Mouse (Mus musculus): ENCODE measurements around the gene Map4k3. TPM values are rescaled to one million over a fixed set of nuclear protein-coding genes. Genes with fewer than 3 reads are reported as not detected.

Map4k3 gene
- polyA plus RNA-seq, 1 experiment from 2014 or later: 13.8 TPM

DNA sequence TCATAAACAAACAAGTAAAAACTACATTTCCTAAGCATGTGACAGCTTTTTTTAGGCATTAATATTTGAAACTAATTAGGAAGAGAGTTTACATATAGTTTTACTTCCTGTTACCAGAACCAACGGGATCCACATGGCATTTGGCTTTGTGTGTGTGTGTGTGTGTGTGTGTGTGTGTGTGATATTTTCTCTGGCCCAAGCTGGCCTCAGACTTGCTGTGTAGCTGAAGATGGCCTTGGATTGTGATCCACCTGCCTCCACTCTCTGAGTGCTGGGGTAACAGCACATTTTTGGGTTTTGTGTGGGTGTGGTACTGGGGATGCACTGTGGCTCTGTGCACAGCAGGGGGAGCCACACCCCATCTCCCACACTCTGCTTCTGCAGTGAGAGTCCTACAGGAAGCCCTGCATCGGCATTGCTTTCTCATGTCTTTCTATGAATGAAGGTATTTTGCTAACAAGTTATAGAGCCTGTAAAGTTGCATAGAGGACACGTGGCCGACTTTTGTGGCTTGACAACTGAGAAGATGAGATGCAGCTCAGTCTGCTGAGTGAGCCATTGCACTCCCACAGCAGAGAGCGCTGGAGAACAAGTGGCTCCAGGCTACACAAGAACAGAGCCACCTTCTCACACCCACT, 107.4 kb downstream of the Map4k3 start:
- Histone ChIP-seq H3K27ac (ENCODE audit: low read depth, low read length) (no peak overlapping the region), H3K9ac (ENCODE audit: low read depth, low read length) (no peak overlapping the region), H3K36me3 (ENCODE audit: control insufficient read depth, insufficient read depth) (peaks cover 18% of the 10 kb centered on the region), H3K9me3 (ENCODE audit: control insufficient read depth) (no peaks in the 10 kb centered on the region), H3K4me2 (replicated peaks; ENCODE audit: low read depth) (no peak overlapping the region), H3K4me1 (replicated peaks; ENCODE audit: control insufficient read depth, insufficient read depth, low read length) (no peaks in the 10 kb centered on the region), H3K27me3 (replicated peaks; ENCODE audit: control insufficient read depth, insufficient read depth, low read length) (no peaks in the 10 kb centered on the region), H3K4me3 (ENCODE audit: low read depth, low read length) (no peak overlapping the region)
- 46% methylated on average over 5 of the region's 5 CpGs for WGBS
- peak; percentile 95 for TF ChIP-seq CTCF (IDR thresholded peaks at IDR 0.05; ENCODE audit: low read depth)
- ATAC-seq: 0 out of 2 replicates have a peak, but pooled peaks have one; percentile 38

DNA sequence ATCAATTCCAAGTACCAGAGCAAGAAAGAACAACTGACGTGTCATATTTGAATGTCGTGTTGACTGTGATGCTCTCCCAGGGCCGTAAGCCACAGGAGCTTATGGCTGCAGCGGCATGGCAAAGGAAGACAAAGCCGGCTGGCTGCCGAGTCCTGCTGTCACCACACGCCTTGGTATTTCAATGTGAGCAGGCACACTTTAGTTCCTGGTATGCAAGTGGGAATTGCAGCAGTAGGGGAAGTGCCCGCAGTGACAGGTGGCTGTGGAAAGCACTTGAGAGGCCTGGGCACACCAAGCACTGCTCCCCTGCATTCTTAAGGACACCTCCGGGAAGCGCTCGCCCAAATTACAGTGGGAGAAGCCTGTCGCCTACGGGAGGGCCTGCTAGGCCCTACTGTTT, 108.7 kb downstream of the Map4k3 start:
- H3K4me2 ChIP-seq (replicated peaks; ENCODE audit: low read depth): no peak overlapping the region
- peaks cover 31% of the 10 kb centered on the region for H3K36me3 ChIP-seq (ENCODE audit: control insufficient read depth, insufficient read depth)
- no peaks in the 10 kb centered on the region for H3K9me3 ChIP-seq (ENCODE audit: control insufficient read depth)
- H3K27me3 ChIP-seq (replicated peaks; ENCODE audit: control insufficient read depth, insufficient read depth, low read length): no peaks in the 10 kb centered on the region
- no peak for ATAC-seq
- H3K4me1 ChIP-seq (replicated peaks; ENCODE audit: control insufficient read depth, insufficient read depth, low read length): no peaks in the 10 kb centered on the region
- H3K9ac ChIP-seq (ENCODE audit: low read depth, low read length): no peak overlapping the region
- H3K27ac ChIP-seq (ENCODE audit: low read depth, low read length): no peak overlapping the region
- no peak for TF ChIP-seq CTCF (IDR thresholded peaks at IDR 0.05; ENCODE audit: low read depth)
- H3K4me3 ChIP-seq (ENCODE audit: low read depth, low read length): no peak overlapping the region
- WGBS: 90% methylated on average over 13 of the region's 13 CpGs

GRCm38 (mm10) chr17:80618890-80619289, 109.4 kb downstream of the Map4k3 start:
- Histone ChIP-seq H3K4me1 (replicated peaks; ENCODE audit: control insufficient read depth, insufficient read depth, low read length) (no peaks in the 10 kb centered on the region), H3K27ac (ENCODE audit: low read depth, low read length) (no peak overlapping the region), H3K9ac (ENCODE audit: low read depth, low read length) (no peak overlapping the region), H3K9me3 (ENCODE audit: control insufficient read depth) (no peaks in the 10 kb centered on the region), H3K27me3 (replicated peaks; ENCODE audit: control insufficient read depth, insufficient read depth, low read length) (no peaks in the 10 kb centered on the region), H3K4me2 (replicated peaks; ENCODE audit: low read depth) (no peak overlapping the region), H3K4me3 (ENCODE audit: low read depth, low read length) (no peak overlapping the region), H3K36me3 (ENCODE audit: control insufficient read depth, insufficient read depth) (peaks cover 35% of the 10 kb centered on the region)
- WGBS: 80% methylated on average over 5 of the region's 5 CpGs
- no peak for TF ChIP-seq CTCF (IDR thresholded peaks at IDR 0.05; ENCODE audit: low read depth)
- ATAC-seq: no peak

DNA sequence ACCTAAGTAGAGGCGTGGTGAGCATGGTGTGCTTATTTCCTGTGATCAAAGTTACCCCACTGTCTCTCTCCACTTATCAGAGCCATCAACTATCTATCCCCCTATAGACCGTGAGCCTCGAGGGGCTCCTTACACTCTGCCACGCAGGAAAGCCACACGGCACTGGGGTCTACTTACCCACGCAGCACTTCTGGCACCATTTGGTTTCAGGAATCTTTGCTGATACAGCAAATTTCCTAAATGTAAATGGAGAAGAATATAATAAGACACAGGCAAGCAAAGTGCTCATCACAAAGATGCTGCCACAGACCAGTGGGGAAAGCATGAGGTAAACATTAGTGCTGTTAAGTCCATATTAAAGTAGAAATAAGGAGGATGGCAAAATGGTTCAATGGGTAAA, 124.5 kb downstream of the Map4k3 start:
- TF ChIP-seq CTCF (IDR thresholded peaks at IDR 0.05; ENCODE audit: low read depth): no peak
- Histone ChIP-seq H3K27me3 (replicated peaks; ENCODE audit: control insufficient read depth, insufficient read depth, low read length) (no peaks in the 10 kb centered on the region), H3K27ac (ENCODE audit: low read depth, low read length) (no peak overlapping the region), H3K36me3 (ENCODE audit: control insufficient read depth, insufficient read depth) (peaks cover 87% of the 10 kb centered on the region), H3K9me3 (ENCODE audit: control insufficient read depth) (no peaks in the 10 kb centered on the region), H3K4me1 (replicated peaks; ENCODE audit: control insufficient read depth, insufficient read depth, low read length) (no peaks in the 10 kb centered on the region), H3K4me2 (replicated peaks; ENCODE audit: low read depth) (no peak overlapping the region), H3K9ac (ENCODE audit: low read depth, low read length) (no peak overlapping the region), H3K4me3 (ENCODE audit: low read depth, low read length) (no peak overlapping the region)
- ATAC-seq: no peak
- WGBS: 90% methylated on average over 6 of the region's 6 CpGs

GRCm38 (mm10) chr17:80603079-80603625, 125.1 kb downstream of the Map4k3 start:
- Histone ChIP-seq H3K9ac (ENCODE audit: low read depth, low read length) (no peak overlapping the region), H3K27ac (ENCODE audit: low read depth, low read length) (no peak overlapping the region), H3K27me3 (replicated peaks; ENCODE audit: control insufficient read depth, insufficient read depth, low read length) (no peaks in the 10 kb centered on the region), H3K4me2 (replicated peaks; ENCODE audit: low read depth) (no peak overlapping the region), H3K4me3 (ENCODE audit: low read depth, low read length) (no peak overlapping the region), H3K36me3 (ENCODE audit: control insufficient read depth, insufficient read depth) (peaks cover 80% of the 10 kb centered on the region), H3K4me1 (replicated peaks; ENCODE audit: control insufficient read depth, insufficient read depth, low read length) (no peaks in the 10 kb centered on the region), H3K9me3 (ENCODE audit: control insufficient read depth) (no peaks in the 10 kb centered on the region)
- ATAC-seq: no peak
- 90% methylated on average over 19 of the region's 19 CpGs for WGBS
- TF ChIP-seq CTCF (IDR thresholded peaks at IDR 0.05; ENCODE audit: low read depth): no peak

DNA sequence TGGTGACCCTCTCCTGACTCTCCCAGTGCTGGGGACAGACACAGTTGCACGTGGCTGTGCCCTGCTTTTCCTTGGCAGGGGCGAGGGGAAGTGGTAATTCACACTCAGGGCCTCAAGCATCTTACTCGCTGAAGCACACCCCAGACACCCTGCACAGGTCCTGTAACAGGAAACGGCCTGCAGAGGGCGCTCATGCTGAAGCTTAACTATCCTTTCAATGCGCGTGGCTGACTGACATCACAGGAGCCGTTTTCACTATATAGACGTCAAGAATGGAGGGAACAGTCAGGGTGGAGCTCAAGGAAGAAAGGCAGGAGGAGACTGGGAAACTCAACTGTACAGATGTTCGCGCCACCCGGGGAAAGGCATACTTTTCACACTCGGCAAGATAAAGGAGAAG, 126.9 kb downstream of the Map4k3 start:
- 70% methylated on average over 13 of the region's 13 CpGs for WGBS
- H3K9me3 ChIP-seq (ENCODE audit: control insufficient read depth): no peaks in the 10 kb centered on the region

More for the DNA sequence above, 126.9 kb downstream of the Map4k3 start:
- peak; percentile 67 for TF ChIP-seq CTCF (IDR thresholded peaks at IDR 0.05; ENCODE audit: low read depth)
- Histone ChIP-seq H3K27ac (ENCODE audit: low read depth, low read length) (no peak overlapping the region), H3K4me3 (ENCODE audit: low read depth, low read length) (no peak overlapping the region), H3K36me3 (ENCODE audit: control insufficient read depth, insufficient read depth) (peaks cover 77% of the 10 kb centered on the region), H3K9ac (ENCODE audit: low read depth, low read length) (no peak overlapping the region), H3K27me3 (replicated peaks; ENCODE audit: control insufficient read depth, insufficient read depth, low read length) (no peaks in the 10 kb centered on the region), H3K4me2 (replicated peaks; ENCODE audit: low read depth) (no peak overlapping the region), H3K4me1 (replicated peaks; ENCODE audit: control insufficient read depth, insufficient read depth, low read length) (no peaks in the 10 kb centered on the region)
- peak; percentile 28; the same call in 1 of the 2 replicates for ATAC-seq

All from intestine, postnatal 0 days (tissue).